ENCODE assay signal across 8 mouse cellular contexts in genomic region chr5:118465991-118466750, GRCm38 (mm10).
DNase-seq lines count a peak whose midpoint lies in the region; ATAC-seq lines count a peak whose summit lies in the region.

No protein-coding gene starts in this region.

- peak overlapping the region; percentile 83 for H3K27ac ChIP-seq in hindbrain, embryonic 10.5 days
- peak overlapping the region; percentile 86 for H3K27ac ChIP-seq in midbrain, embryonic 10.5 days (replicated peaks)

- H3K36me3 ChIP-seq in hindbrain, embryonic 10.5 days, result no peaks in the 10 kb centered on the region
- H3K36me3 ChIP-seq in midbrain, embryonic 10.5 days, result no peaks in the 10 kb centered on the region

- 15% methylated on average over 10 of the region's 10 CpGs for WGBS in hindbrain, embryonic 10.5 days
- WGBS in midbrain, embryonic 10.5 days, result 16% methylated on average over 10 of the region's 10 CpGs

- DNase-seq in kidney, postnatal 10 days, result peak; percentile 21
- no peak for DNase-seq in kidney, adult 18-20 months
- peak; percentile 48 for DNase-seq in hindbrain, embryonic 10.5 days (ENCODE audit: low spot score)
- peak; percentile 36 for DNase-seq in midbrain, embryonic 10.5 days (ENCODE audit: low spot score)
- DNase-seq in thymus, postnatal 36 days, result peak; percentile 43 to 55
- no peak for DNase-seq in retina, embryonic 14.5 days (ENCODE audit: low spot score)
- no peak for DNase-seq in frontal cortex, postnatal 14 days (ENCODE audit: low spot score in 2 of 2)

- peak; percentile 48 for ATAC-seq in common myeloid progenitor, adult 5-6 weeks (replicated peaks; ENCODE audit: low read depth, poor library complexity, severe bottlenecking)

- peaks cover 48% of the 10 kb centered on the region for H3K4me1 ChIP-seq in hindbrain, embryonic 10.5 days (replicated peaks)
- H3K4me1 ChIP-seq in midbrain, embryonic 10.5 days, result peaks cover 38% of the 10 kb centered on the region

- H3K4me3 ChIP-seq in hindbrain, embryonic 10.5 days, result peak overlapping the region; percentile 46
- peak overlapping the region; percentile 48 for H3K4me3 ChIP-seq in midbrain, embryonic 10.5 days

- H3K27me3 ChIP-seq in hindbrain, embryonic 10.5 days (ENCODE audit: insufficient read depth, poor library complexity, severe bottlenecking), result peaks cover 30% of the 10 kb centered on the region
- peaks cover 27% of the 10 kb centered on the region for H3K27me3 ChIP-seq in midbrain, embryonic 10.5 days (ENCODE audit: low read depth, poor library complexity, severe bottlenecking)

- H3K9me3 ChIP-seq in hindbrain, embryonic 10.5 days, result no peaks in the 10 kb centered on the region
- H3K9me3 ChIP-seq in midbrain, embryonic 10.5 days (replicated peaks), result no peaks in the 10 kb centered on the region

Comparison
In these comparisons a context has a peak if more than half of its experiments do, and no peak if none do; other contexts are left out.
1. DNase-seq: peak in kidney, postnatal 10 days (single experiment), hindbrain, embryonic 10.5 days (single experiment), midbrain, embryonic 10.5 days (single experiment) and thymus, postnatal 36 days (2 of 2); none in kidney, adult 18-20 months (single experiment), retina, embryonic 14.5 days (single experiment) and frontal cortex, postnatal 14 days (0 of 2).